Mouse (Mus musculus) heart, embryonic 10.5 days (tissue): ENCODE data around the gene Plce1. TPM values are rescaled to one million over a fixed set of nuclear protein-coding genes. Genes with fewer than 3 reads are reported as not detected.

ENCODE experiments used
- DNase-seq: peaks from one replicate; pipeline ENCODE4 v3.0.0-alpha.2; 2017; ENCODE audit warnings: low spot score
- H3K27ac ChIP-seq: fragments of 300-500 bp; sonication (generic); 2 replicates; pipeline ENCODE4 v1.5.1; 2016; ENCODE audit warnings: mild to moderate bottlenecking
- H3K27me3 ChIP-seq: fragments of 300-500 bp; sonication (generic); 2 replicates; pipeline ENCODE4 v1.6.1; 2016; ENCODE audit warnings: mild to moderate bottlenecking; ENCODE audit not compliant: poor library complexity, insufficient read depth, severe bottlenecking
- H3K36me3 ChIP-seq: fragments of 300-500 bp; sonication (generic); 2 replicates; pipeline ENCODE4 v1.6.1; 2016; ENCODE audit warnings: mild to moderate bottlenecking, moderate library complexity
- H3K4me1 ChIP-seq: fragments of 300-500 bp; sonication (generic); 2 replicates; pipeline ENCODE4 v1.6.1; 2016; ENCODE audit warnings: mild to moderate bottlenecking
- H3K4me3 ChIP-seq: fragments of 300-500 bp; sonication (generic); 2 replicates; pipeline ENCODE4 v1.5.1; 2016; ENCODE audit warnings: mild to moderate bottlenecking, moderate library complexity
- H3K9me3 ChIP-seq: fragments of 300-500 bp; sonication (generic); 2 replicates; pipeline ENCODE4 v1.6.1; 2016; ENCODE audit warnings: mild to moderate bottlenecking, moderate library complexity
- WGBS: fragments of 180-500 bp; shearing (Covaris S2); methylation state at CpG from one replicate; pipeline ENCODE4 v1.1.7; 2016; 5-methylcytosine and 5-hydroxymethylcytosine counted together
- polyA plus RNA-seq: library from polyadenylated mRNA; unstranded; fragments of >200 nt; fragmentation: Nextera tagmentation; extraction: Ambion mirVana; gene quantifications from 2 replicates; pipeline ENCODE4 v1.2.1, GENCODE M21; 2016

Plce1 gene
- polyA plus RNA-seq, 1 experiment from 2014 or later = 3.6 TPM

DNA sequence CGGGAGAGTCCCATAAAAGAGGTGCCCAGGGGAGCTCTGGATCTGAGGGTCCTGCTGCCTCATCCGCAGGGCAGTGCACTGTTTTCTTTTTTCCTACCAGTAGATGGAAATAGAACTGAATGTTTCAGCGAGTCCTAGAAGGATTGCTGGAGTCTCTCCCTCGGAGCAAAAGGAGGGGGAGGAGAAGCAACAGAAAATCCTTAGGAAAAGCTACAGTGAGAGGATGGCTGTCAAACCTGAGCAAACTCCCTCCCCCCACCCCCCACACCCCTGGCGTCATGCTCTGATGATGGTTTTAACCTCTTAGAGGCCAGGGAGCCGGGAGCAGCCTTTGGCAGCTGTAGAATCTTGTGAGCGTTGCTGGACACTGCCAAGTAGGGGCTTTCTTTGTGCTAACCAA lies 85.8 kb downstream of the Plce1 start:
- Histone ChIP-seq H3K4me1 (peaks cover 10% of the 10 kb centered on the region), H3K27me3 (no peaks in the 10 kb centered on the region), H3K4me3 (peak overlapping the region; percentile 3; the same call in 1 of the 2 replicates), H3K36me3 (no peaks in the 10 kb centered on the region), H3K27ac (0 out of 2 replicates have a peak overlapping the region, but pooled peaks have one; percentile 18), H3K9me3 (no peaks in the 10 kb centered on the region)
- WGBS = 29% methylated on average over 7 of the region's 7 CpGs
- DNase-seq = no peak

DNA sequence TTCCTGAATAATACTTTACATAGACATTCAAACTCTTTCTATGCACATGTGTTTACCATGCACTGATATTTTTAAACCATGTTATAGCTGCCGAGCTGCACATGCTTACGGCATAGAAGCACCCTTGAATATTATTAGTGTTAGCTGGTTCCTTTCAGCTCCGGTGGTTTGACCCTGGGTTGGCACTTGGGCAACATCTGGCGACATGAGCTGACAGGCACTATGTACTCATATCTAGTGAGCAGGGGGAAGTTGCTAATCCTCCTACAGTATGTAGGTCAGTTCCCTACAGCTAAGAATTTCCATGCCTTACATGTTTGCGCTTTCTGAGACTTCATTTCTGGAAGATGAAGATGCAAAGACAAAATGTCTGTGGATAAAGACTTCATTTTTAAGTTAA lies 86.4 kb downstream of the Plce1 start:
- no peak for DNase-seq
- no peak overlapping the region for H3K4me3 ChIP-seq
- H3K4me1 ChIP-seq = peaks cover 10% of the 10 kb centered on the region
- no peaks in the 10 kb centered on the region for H3K36me3 ChIP-seq
- no peaks in the 10 kb centered on the region for H3K27me3 ChIP-seq
- no peaks in the 10 kb centered on the region for H3K9me3 ChIP-seq
- H3K27ac ChIP-seq = no peak overlapping the region
- 68% methylated on average over 5 of the region's 5 CpGs for WGBS

DNA sequence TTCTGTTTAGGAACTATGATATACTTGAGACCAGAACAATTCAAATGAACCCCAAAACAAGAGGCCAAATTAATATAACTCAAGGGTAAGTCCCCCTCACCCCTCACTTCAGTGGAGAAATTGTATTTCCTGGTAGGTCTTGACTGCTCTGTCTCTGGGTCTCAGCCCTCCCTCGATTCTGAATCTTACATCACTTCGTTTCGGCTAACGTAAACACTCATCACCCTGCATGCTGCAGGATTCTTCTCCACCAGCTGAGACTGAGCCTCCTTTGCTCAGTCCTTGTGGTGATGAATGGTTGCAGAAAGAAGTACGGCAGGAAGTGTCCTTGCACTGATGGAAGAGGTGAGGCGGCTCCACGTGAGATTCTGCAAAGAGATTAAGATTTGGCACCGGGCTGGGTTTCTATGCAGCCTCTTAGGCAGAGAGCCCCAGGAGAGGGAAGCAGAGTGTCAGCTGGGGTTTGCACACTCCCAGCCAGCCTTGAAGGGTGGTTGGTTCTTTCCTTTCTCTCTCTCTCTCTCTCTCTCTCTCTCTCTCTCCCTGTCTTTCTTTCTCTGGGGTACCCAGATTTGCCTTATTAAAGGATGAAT lies 97.7 kb downstream of the Plce1 start:
- Histone ChIP-seq H3K27ac (no peak overlapping the region), H3K27me3 (no peaks in the 10 kb centered on the region), H3K4me3 (no peak overlapping the region), H3K36me3 (no peaks in the 10 kb centered on the region), H3K9me3 (no peaks in the 10 kb centered on the region), H3K4me1 (0 out of 2 replicates have a peak, but pooled peaks cover 3% of the 10 kb centered on the region)
- no peak for DNase-seq
- WGBS = 26% methylated on average over 8 of the region's 8 CpGs

DNA sequence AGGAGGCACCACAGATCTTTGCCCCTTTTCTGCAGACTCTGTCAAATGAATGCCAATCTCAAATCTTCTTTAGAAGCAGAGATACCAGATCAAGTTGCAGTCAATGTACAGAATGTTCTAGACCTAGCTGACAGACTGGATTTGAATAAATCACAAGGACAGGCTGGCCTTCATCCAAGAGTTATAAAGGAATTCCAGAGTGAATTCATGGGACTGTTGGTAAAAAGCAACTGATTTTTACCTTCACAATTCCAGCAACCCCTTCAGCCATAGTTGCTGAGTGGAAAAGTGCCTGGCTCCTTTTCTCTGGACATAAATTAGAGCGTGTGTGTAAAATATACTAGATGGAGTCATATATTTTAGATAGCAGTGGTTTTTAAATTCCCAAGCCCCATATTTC lies 102.0 kb downstream of the Plce1 start:
- H3K9me3 ChIP-seq = no peaks in the 10 kb centered on the region
- WGBS = 83% methylated on average over 1 of the region's 1 CpGs
- no peaks in the 10 kb centered on the region for H3K27me3 ChIP-seq
- H3K4me1 ChIP-seq = peaks cover 10% of the 10 kb centered on the region; the same call in 1 of the 2 replicates
- no peak overlapping the region for H3K4me3 ChIP-seq
- no peak overlapping the region for H3K27ac ChIP-seq
- DNase-seq = no peak
- H3K36me3 ChIP-seq = no peaks in the 10 kb centered on the region

- WGBS = 52% methylated on average over 5 of the region's 5 CpGs
- peaks cover 12% of the 10 kb centered on the region; the same call in 1 of the 2 replicates for H3K4me1 ChIP-seq
- no peaks in the 10 kb centered on the region for H3K36me3 ChIP-seq
- H3K27ac ChIP-seq = no peak overlapping the region
- H3K4me3 ChIP-seq = no peak overlapping the region
- H3K9me3 ChIP-seq = no peaks in the 10 kb centered on the region
- DNase-seq = no peak
- H3K27me3 ChIP-seq = no peaks in the 10 kb centered on the region
Observed at GRCm38 (mm10) chr19:38587559-38587958, 106.7 kb downstream of the Plce1 start.

DNA sequence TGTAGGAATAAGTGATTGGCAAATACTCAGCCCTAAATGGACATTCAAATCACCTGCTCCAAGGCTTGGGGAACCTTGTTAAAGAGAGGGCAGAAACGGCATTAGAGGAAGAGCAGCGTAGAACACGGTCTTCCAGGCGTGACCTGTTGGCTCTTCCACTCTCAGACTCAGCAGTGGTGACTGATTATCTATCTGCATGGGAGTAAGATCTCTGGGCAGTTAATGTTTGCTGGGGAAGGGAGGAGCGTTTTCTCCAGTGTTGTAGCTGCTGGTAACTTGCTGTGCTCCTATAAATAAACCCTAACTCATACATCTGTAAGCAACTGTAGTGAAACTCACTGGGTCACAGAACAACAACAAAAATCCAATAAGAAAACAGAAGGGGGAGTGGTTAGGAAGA lies 108.6 kb downstream of the Plce1 start:
- Histone ChIP-seq H3K4me3 (no peak overlapping the region), H3K4me1 (peaks cover 12% of the 10 kb centered on the region; the same call in 1 of the 2 replicates), H3K36me3 (no peaks in the 10 kb centered on the region), H3K27me3 (no peaks in the 10 kb centered on the region), H3K9me3 (no peaks in the 10 kb centered on the region), H3K27ac (no peak overlapping the region)
- WGBS = 71% methylated on average over 5 of the region's 5 CpGs
- DNase-seq = no peak

DNA sequence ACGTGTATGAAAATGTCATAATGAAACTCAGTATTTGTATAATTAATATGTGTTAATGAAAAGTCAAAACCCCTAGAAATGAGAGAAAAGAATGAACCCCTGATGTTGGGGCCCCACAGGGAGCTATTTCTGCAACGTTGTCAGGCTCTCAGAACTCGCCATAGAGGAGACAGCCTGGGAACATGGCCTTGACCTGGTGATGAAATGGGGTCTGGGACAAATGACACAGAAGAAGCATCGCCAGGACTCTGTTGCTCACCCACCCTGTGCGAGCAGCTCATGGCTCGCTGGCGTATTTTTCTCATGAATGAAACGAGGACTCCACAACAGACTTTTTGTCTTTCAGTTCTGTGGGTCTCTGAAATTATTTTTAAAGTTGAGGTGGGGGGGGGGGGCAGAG lies 109.0 kb downstream of the Plce1 start:
- no peaks in the 10 kb centered on the region for H3K36me3 ChIP-seq
- DNase-seq = no peak
- no peak overlapping the region for H3K27ac ChIP-seq
- no peak overlapping the region for H3K4me3 ChIP-seq
- WGBS = 80% methylated on average over 8 of the region's 8 CpGs
- no peaks in the 10 kb centered on the region for H3K27me3 ChIP-seq
- no peaks in the 10 kb centered on the region for H3K9me3 ChIP-seq
- peaks cover 12% of the 10 kb centered on the region; the same call in 1 of the 2 replicates for H3K4me1 ChIP-seq

- H3K27me3 ChIP-seq = no peaks in the 10 kb centered on the region
- H3K36me3 ChIP-seq = no peaks in the 10 kb centered on the region
- H3K9me3 ChIP-seq = no peaks in the 10 kb centered on the region
- WGBS = 85% methylated on average over 7 of the region's 7 CpGs
- no peak overlapping the region for H3K4me3 ChIP-seq
- no peak for DNase-seq
- no peak overlapping the region for H3K27ac ChIP-seq
- peaks cover 7% of the 10 kb centered on the region; the same call in 1 of the 2 replicates for H3K4me1 ChIP-seq
Observed at GRCm38 (mm10) chr19:38592566-38593224, 111.8 kb downstream of the Plce1 start.

DNA sequence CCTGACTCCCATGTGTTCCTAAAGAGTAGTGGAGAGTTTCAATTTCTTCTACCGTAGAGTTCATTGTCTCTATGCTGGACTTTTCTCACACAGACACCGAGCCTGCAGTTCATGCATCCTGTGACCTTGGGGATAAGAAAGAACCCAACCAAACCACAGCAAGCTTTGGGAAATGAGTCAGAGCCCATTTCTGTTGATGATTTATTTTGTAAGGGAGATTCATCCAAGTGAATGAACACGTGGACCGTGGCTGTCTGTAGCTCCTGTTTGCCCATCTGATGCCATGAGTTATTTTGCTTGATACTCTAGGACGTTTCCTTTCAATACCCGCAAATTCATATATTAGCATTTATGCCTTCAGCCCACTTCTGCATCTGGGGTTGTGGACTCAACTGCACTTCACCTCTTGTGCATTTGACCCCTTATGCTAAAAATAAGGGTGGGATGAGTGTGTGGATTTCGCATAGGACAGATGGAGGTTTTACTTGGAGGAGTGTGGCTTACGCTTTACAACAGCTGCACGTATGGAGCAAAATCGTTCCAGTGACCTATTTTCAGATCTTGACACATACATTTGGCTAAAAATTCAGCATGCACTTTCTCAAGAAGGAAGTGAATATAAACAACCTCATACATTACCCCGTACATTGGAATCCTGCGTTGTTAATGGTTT lies 112.5 kb downstream of the Plce1 start:
- Histone ChIP-seq H3K36me3 (no peaks in the 10 kb centered on the region), H3K27me3 (no peaks in the 10 kb centered on the region), H3K9me3 (no peaks in the 10 kb centered on the region), H3K4me1 (0 out of 2 replicates have a peak, but pooled peaks cover 3% of the 10 kb centered on the region), H3K4me3 (no peak overlapping the region), H3K27ac (no peak overlapping the region)
- DNase-seq = no peak
- WGBS = 91% methylated on average over 12 of the region's 12 CpGs

GRCm38 (mm10) chr19:38596096-38596495 lies 115.2 kb downstream of the Plce1 start:
- Histone ChIP-seq H3K27ac (no peak overlapping the region), H3K9me3 (no peaks in the 10 kb centered on the region), H3K27me3 (no peaks in the 10 kb centered on the region), H3K36me3 (no peaks in the 10 kb centered on the region), H3K4me1 (0 out of 2 replicates have a peak, but pooled peaks cover 3% of the 10 kb centered on the region), H3K4me3 (no peak overlapping the region)
- no peak for DNase-seq
- 92% methylated on average over 4 of the region's 4 CpGs for WGBS

DNA sequence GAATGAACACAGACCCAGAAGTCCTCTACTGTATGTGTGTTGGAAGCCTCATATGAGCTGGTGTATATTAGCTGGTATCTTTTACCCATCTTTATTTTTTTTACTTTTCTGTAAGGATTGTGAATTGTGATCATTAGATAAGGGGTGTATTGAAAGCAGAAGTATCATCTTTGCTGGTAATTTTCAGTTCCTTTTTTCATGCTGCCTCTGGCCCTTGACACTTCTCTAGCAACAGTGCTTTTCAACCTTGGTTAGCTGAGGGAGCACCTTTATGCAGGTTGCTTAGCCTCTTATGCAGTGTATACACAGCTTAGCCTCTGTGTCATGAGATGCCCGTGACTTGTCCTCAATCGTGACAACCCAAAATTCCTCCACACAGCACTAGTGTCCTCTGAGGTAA lies 116.5 kb downstream of the Plce1 start:
- Histone ChIP-seq H3K36me3 (no peaks in the 10 kb centered on the region), H3K4me3 (no peak overlapping the region), H3K27me3 (no peaks in the 10 kb centered on the region), H3K27ac (no peak overlapping the region), H3K9me3 (no peaks in the 10 kb centered on the region), H3K4me1 (no peaks in the 10 kb centered on the region)
- no peak for DNase-seq
- 76% methylated on average over 2 of the region's 2 CpGs for WGBS

DNA sequence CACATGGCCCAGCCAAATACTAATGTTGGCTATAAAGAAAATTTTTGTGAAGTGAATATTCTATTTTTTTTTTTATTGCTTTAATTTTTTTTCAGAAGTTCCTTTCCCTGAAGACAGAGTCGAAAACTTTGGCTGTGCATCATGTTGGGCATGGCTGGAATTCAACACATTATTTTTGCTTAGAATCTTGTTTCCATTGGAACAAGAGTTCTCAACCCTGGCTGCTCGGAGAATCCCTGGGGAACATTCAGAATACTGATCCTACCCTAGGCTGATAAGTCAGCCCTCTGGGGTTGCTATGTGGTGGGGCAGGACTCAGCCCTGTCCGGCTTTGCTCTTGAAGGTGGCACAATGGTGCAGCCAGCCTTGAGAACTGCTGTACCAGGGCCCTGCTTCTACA lies 118.1 kb downstream of the Plce1 start:
- Histone ChIP-seq H3K4me3 (no peak overlapping the region), H3K4me1 (no peaks in the 10 kb centered on the region), H3K36me3 (no peaks in the 10 kb centered on the region), H3K27ac (no peak overlapping the region), H3K27me3 (no peaks in the 10 kb centered on the region), H3K9me3 (no peaks in the 10 kb centered on the region)
- 79% methylated on average over 3 of the region's 3 CpGs for whole genome bisulfite sequencing
- no peak for DNase-seq

- Histone ChIP-seq H3K9me3 (no peaks in the 10 kb centered on the region), H3K4me1 (no peaks in the 10 kb centered on the region), H3K4me3 (no peak overlapping the region), H3K36me3 (no peaks in the 10 kb centered on the region), H3K27me3 (no peaks in the 10 kb centered on the region), H3K27ac (no peak overlapping the region)
- no peak for DNase-seq
- WGBS = 43% methylated on average over 5 of the region's 5 CpGs
Observed at GRCm38 (mm10) chr19:38601127-38601526, 120.2 kb downstream of the Plce1 start.
